Mouse (Mus musculus): ENCODE measurements around the gene Fezf2.

DNA sequence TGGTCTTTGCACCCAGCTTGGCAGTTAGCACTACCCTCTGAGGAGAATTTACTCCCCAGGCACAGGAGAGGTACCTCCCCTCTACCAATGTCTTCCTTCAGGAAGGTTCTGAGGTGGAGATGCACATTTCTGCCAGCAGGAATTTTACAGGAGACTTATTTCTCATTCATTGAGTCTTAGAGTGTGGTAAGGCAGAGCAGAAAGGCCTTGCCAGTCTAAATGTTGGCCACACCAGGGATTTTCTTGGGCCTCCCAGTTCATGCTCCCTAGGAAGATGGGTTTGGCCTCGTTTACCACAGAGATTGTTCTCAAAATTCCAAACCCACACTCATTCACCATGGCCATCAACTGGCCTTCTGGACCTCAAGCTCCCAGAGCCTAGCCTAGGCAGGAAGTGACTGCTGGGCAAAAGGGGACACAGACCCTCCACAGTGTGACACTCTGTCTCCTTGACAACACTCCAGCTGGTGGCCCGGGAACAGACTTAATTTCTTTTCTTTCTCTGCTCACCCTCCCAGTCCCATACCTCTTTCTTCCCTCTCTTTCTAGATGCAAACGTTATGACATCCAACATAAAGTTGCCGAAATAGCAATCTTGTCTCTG is 40.3 kb upstream of the Fezf2 start:
- TF ChIP-seq CTCF (IDR thresholded peaks at IDR 0.05; ENCODE audit: extremely low read depth, insufficient read depth, low read length): no peak
- no peak for TF ChIP-seq POLR2A (IDR thresholded peaks at IDR 0.05; ENCODE audit: extremely low read depth, insufficient read depth, low read length)
